Mouse (Mus musculus) kidney, embryonic 15.5 days (tissue): ENCODE results near the gene Tenm2. TPM values are rescaled to one million over a fixed set of nuclear protein-coding genes. Genes with fewer than 3 reads are reported as not detected.
A peak's percentile ranks its signal among the peaks of the same experiment; 100 is the strongest.

Experiments
- ATAC-seq: fragments of 200-750 bp; cut with Nextera tagmentation; replicated peaks from 2 replicates; pipeline ENCODE4 v1.8.0; 2017; ENCODE audit warnings: moderate TSS enrichment; ENCODE audit not compliant: low FRiP score
- H3K27ac ChIP-seq: fragments of 300-500 bp; sonication (generic); 2 replicates; pipeline ENCODE4 v1.5.1; 2015; ENCODE audit warnings: mild to moderate bottlenecking, inconsistent platforms
- H3K27me3 ChIP-seq: fragments of 300-500 bp; sonication (generic); 2 replicates; pipeline ENCODE4 v1.6.1; 2015; ENCODE audit warnings: inconsistent platforms
- H3K36me3 ChIP-seq: fragments of 300-500 bp; sonication (generic); 2 replicates; pipeline ENCODE4 v1.6.1; 2015; ENCODE audit warnings: inconsistent platforms
- H3K4me1 ChIP-seq: fragments of 300-500 bp; sonication (generic); 2 replicates; pipeline ENCODE4 v1.6.1; 2015; ENCODE audit warnings: inconsistent platforms
- H3K4me2 ChIP-seq: fragments of 300-500 bp; sonication (generic); 2 replicates; pipeline ENCODE4 v1.6.1; 2015; ENCODE audit warnings: moderate library complexity, mild to moderate bottlenecking, inconsistent platforms
- H3K4me3 ChIP-seq: fragments of 300-500 bp; sonication (generic); replicated peaks from 2 replicates; pipeline ENCODE4 v1.5.1; 2015; ENCODE audit warnings: mild to moderate bottlenecking, inconsistent platforms
- H3K9ac ChIP-seq: fragments of 300-500 bp; sonication (generic); 2 replicates; pipeline ENCODE4 v1.6.1; 2015; ENCODE audit warnings: mild to moderate bottlenecking, inconsistent platforms
- H3K9me3 ChIP-seq: fragments of 300-500 bp; sonication (generic); replicated peaks from 2 replicates; pipeline ENCODE4 v1.6.1; 2016; ENCODE audit warnings: inconsistent platforms
- WGBS: fragments of 180-500 bp; shearing (Covaris S2); methylation state at CpG from one replicate; pipeline ENCODE4 v1.1.7; 2015; ENCODE audit warnings: mixed read lengths; 5-methylcytosine and 5-hydroxymethylcytosine counted together
- polyA plus RNA-seq: library from polyadenylated mRNA; unstranded; fragments of >200 nt; fragmentation: Nextera tagmentation; extraction: Ambion mirVana; gene quantifications from 2 replicates; pipeline ENCODE4 v1.2.1, GENCODE M21; 2015

Gene Tenm2
- polyA plus RNA-seq, 1 experiment from 2014 or later: 0.78 TPM

- ATAC-seq: no peak
- Histone ChIP-seq H3K4me3 (no peak overlapping the region), H3K4me2 (no peak overlapping the region), H3K9me3 (no peaks in the 10 kb centered on the region), H3K4me1 (no peaks in the 10 kb centered on the region), H3K27ac (no peak overlapping the region), H3K27me3 (no peaks in the 10 kb centered on the region), H3K9ac (no peak overlapping the region), H3K36me3 (no peaks in the 10 kb centered on the region)
- WGBS: 81% methylated on average over 11 of the region's 11 CpGs
Observed at GRCm38 (mm10) chr11:36549398-36550139, 686.2 kb downstream of the Tenm2 start.

- Histone ChIP-seq H3K27me3 (no peaks in the 10 kb centered on the region), H3K27ac (no peak overlapping the region), H3K9me3 (no peaks in the 10 kb centered on the region), H3K4me3 (no peak overlapping the region), H3K36me3 (no peaks in the 10 kb centered on the region), H3K4me1 (no peaks in the 10 kb centered on the region), H3K4me2 (no peak overlapping the region), H3K9ac (no peak overlapping the region)
- 79% methylated on average over 4 of the region's 4 CpGs for WGBS
- no peak for ATAC-seq
Observed at GRCm38 (mm10) chr11:36548139-36548538, 687.6 kb downstream of the Tenm2 start.

- ATAC-seq: no peak
- Histone ChIP-seq H3K27me3 (0 out of 2 replicates have a peak, but pooled peaks cover 2% of the 10 kb centered on the region), H3K9ac (no peak overlapping the region), H3K36me3 (no peaks in the 10 kb centered on the region), H3K27ac (no peak overlapping the region), H3K4me3 (no peak overlapping the region), H3K9me3 (no peaks in the 10 kb centered on the region), H3K4me1 (no peaks in the 10 kb centered on the region), H3K4me2 (no peak overlapping the region)
- 53% methylated on average over 4 of the region's 4 CpGs for WGBS
Observed at GRCm38 (mm10) chr11:36538144-36538543, 697.6 kb downstream of the Tenm2 start.

DNA sequence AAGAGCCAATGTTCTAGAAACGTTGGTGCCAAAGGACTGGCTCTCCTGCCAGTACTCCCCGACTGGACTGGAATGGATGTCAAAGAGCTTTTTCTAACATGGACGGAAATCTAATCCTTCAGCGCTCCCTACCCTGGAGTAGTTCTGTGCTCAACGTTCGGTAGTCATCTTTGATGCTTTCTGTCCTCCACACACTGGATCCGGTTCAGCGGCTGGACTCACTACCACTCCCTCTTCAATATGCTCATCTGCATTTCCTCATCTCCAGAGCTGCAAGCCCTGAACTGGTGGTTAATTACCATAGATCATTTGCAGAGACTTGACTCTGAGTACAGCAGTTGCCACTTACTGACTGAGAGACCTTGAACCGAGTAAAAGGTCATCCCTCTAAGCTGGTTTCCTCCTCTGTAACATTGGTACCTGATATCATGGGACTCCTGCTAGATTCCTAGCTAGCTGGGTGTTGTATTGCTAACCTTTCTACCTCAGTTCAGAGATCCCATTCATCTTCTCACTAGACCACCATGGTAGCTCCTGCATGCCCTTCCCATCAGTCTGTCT, 698.1 kb downstream of the Tenm2 start:
- no peak overlapping the region for H3K4me2 ChIP-seq
- H3K36me3 ChIP-seq: no peaks in the 10 kb centered on the region
- H3K27ac ChIP-seq: no peak overlapping the region
- no peaks in the 10 kb centered on the region for H3K9me3 ChIP-seq
- H3K27me3 ChIP-seq: 0 out of 2 replicates have a peak, but pooled peaks cover 2% of the 10 kb centered on the region
- H3K4me1 ChIP-seq: 0 out of 2 replicates have a peak, but pooled peaks cover 2% of the 10 kb centered on the region
- no peak overlapping the region for H3K9ac ChIP-seq
- ATAC-seq: peak; percentile 85
- H3K4me3 ChIP-seq: no peak overlapping the region
- WGBS: 52% methylated on average over 9 of the region's 9 CpGs

DNA sequence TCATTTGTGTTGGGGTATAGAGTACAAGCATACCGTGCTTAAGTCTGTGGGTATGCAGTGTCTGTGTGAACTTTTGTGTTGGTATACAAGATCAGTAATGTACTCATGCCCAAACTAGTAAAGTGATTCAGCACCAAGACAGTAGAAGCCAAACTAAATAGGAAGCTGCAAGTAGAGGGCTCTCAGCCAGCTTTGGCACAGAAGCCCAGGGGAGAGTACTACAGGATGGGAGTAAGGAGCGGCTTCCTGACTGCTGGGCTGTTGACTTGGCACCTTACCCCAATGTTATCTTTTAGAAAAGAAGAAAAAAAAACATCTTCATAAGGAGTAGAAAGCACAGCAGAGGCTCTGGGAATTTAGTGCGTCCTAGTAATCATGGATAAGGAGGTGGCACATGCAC, 700.2 kb downstream of the Tenm2 start:
- Histone ChIP-seq H3K4me1 (0 out of 2 replicates have a peak, but pooled peaks cover 3% of the 10 kb centered on the region), H3K4me2 (no peak overlapping the region), H3K36me3 (no peaks in the 10 kb centered on the region), H3K9ac (no peak overlapping the region), H3K4me3 (no peak overlapping the region), H3K27me3 (0 out of 2 replicates have a peak, but pooled peaks cover 2% of the 10 kb centered on the region), H3K27ac (no peak overlapping the region), H3K9me3 (no peaks in the 10 kb centered on the region)
- WGBS: 87% methylated on average over 3 of the region's 3 CpGs
- ATAC-seq: no peak

DNA sequence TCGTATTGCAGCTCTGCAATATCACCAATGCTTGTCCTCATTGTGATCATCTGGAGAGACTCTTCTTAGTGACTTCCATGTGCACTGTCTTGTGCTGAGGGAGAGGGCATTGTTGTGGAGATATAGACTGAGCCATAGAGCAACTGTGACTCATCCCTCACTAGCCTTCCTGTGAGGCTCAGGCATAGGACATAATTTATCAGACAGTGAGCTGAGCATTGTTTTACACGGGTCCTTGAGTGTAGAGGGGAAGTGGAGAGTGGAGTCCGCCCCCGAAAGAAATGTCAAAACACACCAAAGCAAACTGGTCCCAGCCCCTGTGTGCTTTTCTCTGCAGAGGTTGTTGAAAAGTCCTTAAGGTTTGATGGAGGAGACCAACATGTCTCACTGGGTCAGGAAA, 704.1 kb downstream of the Tenm2 start:
- peak; percentile 54 for ATAC-seq
- WGBS: 48% methylated on average over 4 of the region's 4 CpGs
- Histone ChIP-seq H3K9me3 (no peaks in the 10 kb centered on the region), H3K4me1 (0 out of 2 replicates have a peak, but pooled peaks cover 3% of the 10 kb centered on the region), H3K27me3 (no peaks in the 10 kb centered on the region), H3K27ac (no peak overlapping the region), H3K9ac (no peak overlapping the region), H3K36me3 (no peaks in the 10 kb centered on the region), H3K4me2 (no peak overlapping the region), H3K4me3 (no peak overlapping the region)

- no peak overlapping the region for H3K4me3 ChIP-seq
- H3K4me2 ChIP-seq: no peak overlapping the region
- ATAC-seq: no peak
- no peak overlapping the region for H3K9ac ChIP-seq
- no peaks in the 10 kb centered on the region for H3K27me3 ChIP-seq
- H3K27ac ChIP-seq: no peak overlapping the region
- H3K36me3 ChIP-seq: no peaks in the 10 kb centered on the region
- H3K9me3 ChIP-seq: no peaks in the 10 kb centered on the region
- WGBS: 70% methylated on average over 4 of the region's 4 CpGs
- 0 out of 2 replicates have a peak, but pooled peaks cover 5% of the 10 kb centered on the region for H3K4me1 ChIP-seq
Observed at GRCm38 (mm10) chr11:36527509-36527908, 708.3 kb downstream of the Tenm2 start.

GRCm38 (mm10) chr11:36526381-36526780, 709.4 kb downstream of the Tenm2 start:
- 0 out of 2 replicates have a peak, but pooled peaks cover 5% of the 10 kb centered on the region for H3K4me1 ChIP-seq
- no peaks in the 10 kb centered on the region for H3K36me3 ChIP-seq
- 0 out of 2 replicates have a peak, but pooled peaks have one; percentile 33 for ATAC-seq
- no peak overlapping the region for H3K4me2 ChIP-seq
- no peak overlapping the region for H3K9ac ChIP-seq
- no peaks in the 10 kb centered on the region for H3K27me3 ChIP-seq
- no peak overlapping the region for H3K4me3 ChIP-seq
- H3K27ac ChIP-seq: no peak overlapping the region
- H3K9me3 ChIP-seq: no peaks in the 10 kb centered on the region
- 15% methylated on average over 8 of the region's 8 CpGs for WGBS

GRCm38 (mm10) chr11:36512468-36512867, 723.3 kb downstream of the Tenm2 start:
- 63% methylated on average over 7 of the region's 7 CpGs for WGBS
- Histone ChIP-seq H3K27me3 (no peaks in the 10 kb centered on the region), H3K9me3 (no peaks in the 10 kb centered on the region), H3K4me2 (no peak overlapping the region), H3K4me1 (no peaks in the 10 kb centered on the region), H3K27ac (no peak overlapping the region), H3K4me3 (no peak overlapping the region), H3K36me3 (no peaks in the 10 kb centered on the region), H3K9ac (no peak overlapping the region)
- ATAC-seq: no peak

DNA sequence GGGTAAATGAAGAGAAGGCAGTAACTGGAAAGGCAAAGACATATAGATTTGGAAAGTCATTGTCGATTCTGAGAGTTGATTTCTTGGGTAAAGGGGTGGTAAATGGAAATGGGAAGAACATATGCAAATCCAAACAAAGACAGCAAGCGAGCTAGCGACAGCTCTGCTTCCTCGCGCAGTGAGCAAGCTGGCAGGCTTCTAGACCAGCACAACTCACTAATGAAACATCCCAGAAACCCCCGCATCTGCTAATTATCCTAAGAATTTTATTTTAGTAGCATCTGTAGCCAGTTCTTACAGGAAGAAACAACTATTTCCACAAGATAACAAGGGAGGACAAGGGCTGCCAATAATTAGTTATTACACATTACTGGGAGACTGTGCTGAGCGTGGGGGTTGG, 727.5 kb downstream of the Tenm2 start:
- Histone ChIP-seq H3K4me1 (no peaks in the 10 kb centered on the region), H3K9ac (no peak overlapping the region), H3K4me3 (no peak overlapping the region), H3K4me2 (no peak overlapping the region), H3K36me3 (no peaks in the 10 kb centered on the region), H3K9me3 (no peaks in the 10 kb centered on the region), H3K27me3 (no peaks in the 10 kb centered on the region), H3K27ac (no peak overlapping the region)
- 76% methylated on average over 7 of the region's 7 CpGs for WGBS
- ATAC-seq: no peak

- Histone ChIP-seq H3K4me3 (no peak overlapping the region), H3K36me3 (no peaks in the 10 kb centered on the region), H3K9me3 (no peaks in the 10 kb centered on the region), H3K27ac (no peak overlapping the region), H3K4me1 (no peaks in the 10 kb centered on the region), H3K9ac (no peak overlapping the region), H3K27me3 (no peaks in the 10 kb centered on the region), H3K4me2 (no peak overlapping the region)
- ATAC-seq: no peak
- 71% methylated on average over 9 of the region's 9 CpGs for WGBS
Observed at GRCm38 (mm10) chr11:36494898-36495548, 740.7 kb downstream of the Tenm2 start.

GRCm38 (mm10) chr11:36492274-36492673, 743.5 kb downstream of the Tenm2 start:
- Histone ChIP-seq H3K4me3 (no peak overlapping the region), H3K9ac (no peak overlapping the region), H3K36me3 (no peaks in the 10 kb centered on the region), H3K27me3 (no peaks in the 10 kb centered on the region), H3K4me1 (no peaks in the 10 kb centered on the region), H3K9me3 (no peaks in the 10 kb centered on the region), H3K4me2 (no peak overlapping the region), H3K27ac (no peak overlapping the region)
- WGBS: 83% methylated on average over 6 of the region's 6 CpGs
- no peak for ATAC-seq
